Mouse (Mus musculus): ENCODE measurements at regions not wholly inside any gene's neighbourhood (a gene's known extent, or its start where the extent isn't known, plus 50 kb on each side); places are given as distances from the start of the nearest gene placed in this dataset.

- TF ChIP-seq SIN3A (IDR thresholded peaks at IDR 0.05; ENCODE audit: low read length) (no peak), MXI1 (IDR thresholded peaks at IDR 0.05; ENCODE audit: low read depth, low read length) (no peak), ZNF384 (IDR thresholded peaks at IDR 0.05; ENCODE audit: low read depth, low read length) (no peak)
Observed at GRCm38 (mm10) chr13:70263654-70264053, 373.8 kb downstream of the Ice1 start.
